Mouse (Mus musculus) cerebellum, postnatal 14 days (tissue): ENCODE measurements around the gene Rps11.

Source experiments
- DNase-seq, 2 experiments: peaks; one replicate each; pipeline ENCODE4 v3.0.0; 2021; ENCODE audit warnings: mixed read lengths in 2 of 2

The Rps11 gene

GRCm38 (mm10) chr7:45082401-45083299 lies 41.6 kb downstream of the Rps11 start:
- no peak for DNase-seq

- DNase-seq: no peak
Observed at GRCm38 (mm10) chr7:45081016-45081415, 43.2 kb downstream of the Rps11 start.

- DNase-seq: peak; percentile 95 to 97
Observed at GRCm38 (mm10) chr7:45079856-45080255, 44.4 kb downstream of the Rps11 start.

GRCm38 (mm10) chr7:45078513-45078912 lies 45.7 kb downstream of the Rps11 start:
- peak; percentile 80 to 89 for DNase-seq

GRCm38 (mm10) chr7:45077829-45078228 lies 46.4 kb downstream of the Rps11 start:
- no peak for DNase-seq

- no peak for DNase-seq
Observed at GRCm38 (mm10) chr7:45077322-45077721, 46.9 kb downstream of the Rps11 start.

- no peak for DNase-seq
Observed at GRCm38 (mm10) chr7:45076501-45076900, 47.7 kb downstream of the Rps11 start.

- DNase-seq: no peak
Observed at GRCm38 (mm10) chr7:45075405-45075804, 48.8 kb downstream of the Rps11 start.

GRCm38 (mm10) chr7:45073949-45074348 lies 50.3 kb downstream of the Rps11 start:
- DNase-seq: no peak

GRCm38 (mm10) chr7:45073171-45073707 lies 51.0 kb downstream of the Rps11 start:
- DNase-seq: no peak
